11 mouse cellular contexts compared by ENCODE assay signal in the genomic region with DNA sequence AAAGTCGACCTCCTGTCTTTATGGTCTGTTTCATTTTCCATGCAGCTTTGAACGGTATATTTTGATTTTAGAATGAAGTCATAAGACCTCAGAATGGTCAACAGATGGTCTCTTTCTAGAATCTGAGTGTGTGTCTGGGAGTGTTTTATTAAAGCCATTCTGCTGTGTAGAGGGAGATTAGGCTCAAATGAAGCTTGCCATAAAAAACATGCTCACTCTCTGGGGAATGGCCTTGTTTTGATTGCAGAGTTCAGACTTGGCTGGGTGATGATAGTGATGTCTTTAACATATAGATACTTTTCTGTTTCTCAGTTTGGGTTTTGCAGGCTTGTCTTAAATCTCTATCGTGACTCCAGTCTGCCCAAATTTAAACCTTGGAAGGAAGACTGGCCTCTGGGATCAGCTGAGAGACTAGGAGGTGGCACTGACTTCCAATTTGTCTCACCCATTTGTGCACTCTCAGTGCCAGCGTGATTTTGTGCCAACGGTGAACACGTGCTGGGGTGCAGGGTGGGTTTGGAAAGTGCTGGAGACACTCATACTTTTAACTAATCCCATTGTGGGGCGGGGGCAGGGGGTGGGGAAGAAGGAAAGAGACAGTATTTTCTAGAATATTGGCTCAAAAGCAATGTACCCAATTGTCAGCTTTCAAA. TPM values are rescaled to one million over a fixed set of nuclear protein-coding genes. Genes with fewer than 3 reads are reported as not detected.
DNase-seq lines count a peak whose midpoint lies in the region; ATAC-seq and TF ChIP-seq lines count a peak whose summit lies in the region.
"Had no signal": no experiment of that assay in that cellular context is flagged by ENCODE, and none has a peak within 500 bp of the region (broad histone marks: within the 10 kb centered on the region; RNA-seq: fewer than 3 reads in every experiment).

No protein-coding gene starts in this region.

- no peaks in the 10 kb centered on the region for H3K36me3 ChIP-seq in forebrain, postnatal 0 days (ENCODE audit: insufficient read depth)
- H3K36me3 ChIP-seq in forebrain, embryonic 11.5 days (ENCODE audit: control insufficient read depth, insufficient read depth, low read length), result no peaks in the 10 kb centered on the region
- H3K36me3 ChIP-seq in midbrain, embryonic 14.5 days (ENCODE audit: control insufficient read depth, insufficient read depth, low read length), result no peaks in the 10 kb centered on the region
- H3K36me3 ChIP-seq in midbrain, embryonic 15.5 days (replicated peaks), result no peaks in the 10 kb centered on the region
- no peaks in the 10 kb centered on the region for H3K36me3 ChIP-seq in stomach, postnatal 0 days (ENCODE audit: control insufficient read depth, insufficient read depth, low read length)
- H3K36me3 ChIP-seq: liver, embryonic 12.5 days; midbrain, embryonic 12.5 days had no signal

- H3K27me3 ChIP-seq in forebrain, postnatal 0 days (ENCODE audit: insufficient read depth, low read length), result no peaks in the 10 kb centered on the region
- H3K27me3 ChIP-seq in forebrain, embryonic 11.5 days (ENCODE audit: control insufficient read depth, insufficient read depth, low read length), result no peaks in the 10 kb centered on the region
- H3K27me3 ChIP-seq in midbrain, embryonic 14.5 days (ENCODE audit: control insufficient read depth, insufficient read depth, low read length), result no peaks in the 10 kb centered on the region
- H3K27me3 ChIP-seq in midbrain, embryonic 15.5 days (replicated peaks), result no peaks in the 10 kb centered on the region
- no peaks in the 10 kb centered on the region for H3K27me3 ChIP-seq in stomach, postnatal 0 days (ENCODE audit: control insufficient read depth, insufficient read depth, low read length)
- H3K27me3 ChIP-seq: liver, embryonic 12.5 days had no signal

- TF ChIP-seq CTCF in forebrain, postnatal 0 days (IDR thresholded peaks at IDR 0.05; ENCODE audit: low read depth), result no peak
- TF ChIP-seq CTCF in stomach, postnatal 0 days (IDR thresholded peaks at IDR 0.05; ENCODE audit: low read depth), result no peak

- H3K9ac ChIP-seq in forebrain, postnatal 0 days, result no peak overlapping the region
- no peak overlapping the region for H3K9ac ChIP-seq in forebrain, embryonic 11.5 days (ENCODE audit: low read length)
- no peak overlapping the region for H3K9ac ChIP-seq in midbrain, embryonic 14.5 days (replicated peaks; ENCODE audit: low read length)
- no peak overlapping the region for H3K9ac ChIP-seq in midbrain, embryonic 15.5 days
- no peak overlapping the region for H3K9ac ChIP-seq in stomach, postnatal 0 days (ENCODE audit: low read length)
- H3K9ac ChIP-seq: liver, embryonic 12.5 days; midbrain, embryonic 12.5 days had no signal

- H3K4me2 ChIP-seq in forebrain, postnatal 0 days (ENCODE audit: low read depth), result no peak overlapping the region
- no peak overlapping the region for H3K4me2 ChIP-seq in forebrain, embryonic 11.5 days (ENCODE audit: low read depth, low read length, severe bottlenecking)
- no peak overlapping the region for H3K4me2 ChIP-seq in midbrain, embryonic 14.5 days (ENCODE audit: low read length)
- no peak overlapping the region for H3K4me2 ChIP-seq in midbrain, embryonic 15.5 days
- H3K4me2 ChIP-seq in stomach, postnatal 0 days (replicated peaks; ENCODE audit: low read depth), result no peak overlapping the region
- H3K4me2 ChIP-seq: liver, embryonic 12.5 days; midbrain, embryonic 12.5 days had no signal

- no peaks in the 10 kb centered on the region for H3K9me3 ChIP-seq in forebrain, postnatal 0 days (ENCODE audit: low read length)
- H3K9me3 ChIP-seq in forebrain, embryonic 11.5 days (ENCODE audit: control insufficient read depth, low read length), result no peaks in the 10 kb centered on the region
- no peaks in the 10 kb centered on the region for H3K9me3 ChIP-seq in midbrain, embryonic 14.5 days (ENCODE audit: control insufficient read depth, low read length)
- no peaks in the 10 kb centered on the region for H3K9me3 ChIP-seq in midbrain, embryonic 15.5 days
- no peaks in the 10 kb centered on the region for H3K9me3 ChIP-seq in stomach, postnatal 0 days (ENCODE audit: control insufficient read depth, low read length)
- H3K9me3 ChIP-seq: liver, embryonic 12.5 days; midbrain, embryonic 12.5 days had no signal

- ATAC-seq in forebrain, postnatal 0 days, result peak; percentile 88
- ATAC-seq in forebrain, embryonic 11.5 days (replicated peaks; ENCODE audit: low FRiP score), result no peak
- ATAC-seq in midbrain, embryonic 14.5 days (ENCODE audit: low FRiP score, low TSS enrichment), result no peak
- no peak for ATAC-seq in midbrain, embryonic 15.5 days (replicated peaks)
- ATAC-seq in stomach, postnatal 0 days (ENCODE audit: low FRiP score, low TSS enrichment), result no peak
- ATAC-seq: liver, embryonic 12.5 days; Patski had no signal

- H3K27ac ChIP-seq in forebrain, postnatal 0 days (ENCODE audit: low read depth, low read length), result no peak overlapping the region
- no peak overlapping the region for H3K27ac ChIP-seq in forebrain, embryonic 11.5 days (ENCODE audit: low read depth, low read length)
- no peak overlapping the region for H3K27ac ChIP-seq in midbrain, embryonic 14.5 days (replicated peaks; ENCODE audit: low read depth, low read length)
- no peak overlapping the region for H3K27ac ChIP-seq in midbrain, embryonic 15.5 days
- H3K27ac ChIP-seq in stomach, postnatal 0 days (replicated peaks), result peak overlapping the region; percentile 69
- H3K27ac ChIP-seq: liver, embryonic 12.5 days; midbrain, embryonic 12.5 days had no signal

- H3K4me1 ChIP-seq in forebrain, postnatal 0 days (ENCODE audit: insufficient read depth), result no peaks in the 10 kb centered on the region
- H3K4me1 ChIP-seq in forebrain, embryonic 11.5 days (replicated peaks; ENCODE audit: control insufficient read depth, insufficient read depth, low read length), result no peaks in the 10 kb centered on the region
- H3K4me1 ChIP-seq in midbrain, embryonic 14.5 days (ENCODE audit: control insufficient read depth, insufficient read depth, low read length), result no peaks in the 10 kb centered on the region
- 0 out of 2 replicates have a peak, but pooled peaks cover 3% of the 10 kb centered on the region for H3K4me1 ChIP-seq in midbrain, embryonic 15.5 days
- H3K4me1 ChIP-seq in stomach, postnatal 0 days (replicated peaks; ENCODE audit: control insufficient read depth, insufficient read depth), result no peaks in the 10 kb centered on the region
- H3K4me1 ChIP-seq: liver, embryonic 12.5 days; midbrain, embryonic 12.5 days had no signal

- TF ChIP-seq EP300 in stomach, postnatal 0 days (optimal IDR thresholded peaks at IDR 0.05), result no peak

- H3K4me3 ChIP-seq in forebrain, postnatal 0 days (ENCODE audit: low read depth, low read length), result no peak overlapping the region
- H3K4me3 ChIP-seq in forebrain, embryonic 11.5 days (ENCODE audit: low read depth, low read length), result no peak overlapping the region
- no peak overlapping the region for H3K4me3 ChIP-seq in midbrain, embryonic 14.5 days (replicated peaks; ENCODE audit: low read depth, low read length)
- H3K4me3 ChIP-seq in midbrain, embryonic 15.5 days, result no peak overlapping the region
- no peak overlapping the region for H3K4me3 ChIP-seq in stomach, postnatal 0 days (ENCODE audit: low read depth, low read length)
- H3K4me3 ChIP-seq: liver, embryonic 12.5 days; midbrain, embryonic 12.5 days had no signal

- peak; percentile 73 for DNase-seq in forebrain, postnatal 0 days
- DNase-seq in forebrain, embryonic 11.5 days (ENCODE audit: low spot score), result no peak
- peak; percentile 40 for DNase-seq in midbrain, embryonic 14.5 days
- DNase-seq in heart, postnatal 4 days, result peak; percentile 40
- DNase-seq in stomach, postnatal 0 days (ENCODE audit: low spot score), result no peak
- no peak for DNase-seq in left cerebral cortex, adult 8-10 months (ENCODE audit: low spot score in 2 of 2)
- DNase-seq in urinary bladder, adult 18-20 months (ENCODE audit: low spot score in 2 of 2), result no peak

- 42% methylated on average over 7 of the region's 7 CpGs for WGBS in forebrain, postnatal 0 days
- 73% methylated on average over 7 of the region's 7 CpGs for WGBS in forebrain, embryonic 11.5 days
- WGBS in midbrain, embryonic 14.5 days, result 69% methylated on average over 7 of the region's 7 CpGs
- 63% methylated on average over 7 of the region's 7 CpGs for WGBS in midbrain, embryonic 15.5 days
- WGBS in stomach, postnatal 0 days, result 43% methylated on average over 7 of the region's 7 CpGs

RNA-seq across cellular contexts. Expression of a gene that starts 26.1 kb away (rescaled TPM):
- total RNA-seq in forebrain, postnatal 0 days (2014; rRNA removed), result 38.2 and 60.3 TPM in 2 replicates
- 47.1 and 50.9 TPM in 2 replicates for polyA plus RNA-seq in forebrain, postnatal 0 days (2015; fragmentation: Nextera tagmentation; extraction: Ambion mirVana)
- polyA plus RNA-seq in forebrain, embryonic 11.5 days (2014; fragmentation: Nextera tagmentation; extraction: Ambion mirVana), result 147 and 161 TPM in 2 replicates
- 16.7 and 37.0 TPM in 2 replicates for polyA plus RNA-seq in midbrain, embryonic 14.5 days (2014; fragmentation: Nextera tagmentation; extraction: Ambion mirVana)
- 47.4 and 54.9 TPM in 2 replicates for polyA plus RNA-seq in midbrain, embryonic 15.5 days (2015; fragmentation: Nextera tagmentation; extraction: Ambion mirVana)
- total RNA-seq in heart, postnatal 4 days (2021), result 10 to 100 TPM; 69.2 to 71.4 TPM
- 109 and 112 TPM in 2 replicates for polyA plus RNA-seq in stomach, postnatal 0 days (2015; fragmentation: Nextera tagmentation; extraction: Ambion mirVana)
- total RNA-seq in left cerebral cortex, adult 8-10 months (2022), result 10 to 100 TPM; 11.6 to 14.5 (median 11.9) TPM

RNA-seq across cellular contexts. Expression of a gene that starts 47.8 kb away (rescaled TPM):
- 0.48 and 0.69 TPM in 2 replicates for total RNA-seq in forebrain, postnatal 0 days (2014; rRNA removed)
- polyA plus RNA-seq in forebrain, postnatal 0 days (2015; fragmentation: Nextera tagmentation; extraction: Ambion mirVana), result 0.28 and 0.70 TPM in 2 replicates
- 0.47 and 0.95 TPM in 2 replicates for polyA plus RNA-seq in forebrain, embryonic 11.5 days (2014; fragmentation: Nextera tagmentation; extraction: Ambion mirVana)
- 0.63 and 1.3 TPM in 2 replicates for polyA plus RNA-seq in midbrain, embryonic 14.5 days (2014; fragmentation: Nextera tagmentation; extraction: Ambion mirVana)
- polyA plus RNA-seq in midbrain, embryonic 15.5 days (2015; fragmentation: Nextera tagmentation; extraction: Ambion mirVana), result 1.0 and 1.3 TPM in 2 replicates
- not detected for total RNA-seq in heart, postnatal 4 days (2021)
- polyA plus RNA-seq in stomach, postnatal 0 days (2015; fragmentation: Nextera tagmentation; extraction: Ambion mirVana), result 0.08 TPM in 1 of 2 replicates, not detected in the other
- total RNA-seq in left cerebral cortex, adult 8-10 months (2022), result under 1 TPM in 1 of 4 experiments, not detected in 3; 0.32 TPM
- polyA plus RNA-seq: liver, embryonic 12.5 days; Patski had no signal

RNA-seq across cellular contexts. Expression of a gene that starts 47.9 kb away (rescaled TPM):
- total RNA-seq in forebrain, postnatal 0 days (2014; rRNA removed), result 0.08 and 0.43 TPM in 2 replicates
- polyA plus RNA-seq in forebrain, postnatal 0 days (2015; fragmentation: Nextera tagmentation; extraction: Ambion mirVana), result 0.19 TPM in 2 replicates
- polyA plus RNA-seq in forebrain, embryonic 11.5 days (2014; fragmentation: Nextera tagmentation; extraction: Ambion mirVana), result 0.07 and 0.12 TPM in 2 replicates
- polyA plus RNA-seq in midbrain, embryonic 14.5 days (2014; fragmentation: Nextera tagmentation; extraction: Ambion mirVana), result 0.12 and 0.55 TPM in 2 replicates
- 0.14 TPM in 2 replicates for polyA plus RNA-seq in midbrain, embryonic 15.5 days (2015; fragmentation: Nextera tagmentation; extraction: Ambion mirVana)
- total RNA-seq in heart, postnatal 4 days (2021), result under 1 TPM; 0.11 to 0.12 TPM
- polyA plus RNA-seq in stomach, postnatal 0 days (2015; fragmentation: Nextera tagmentation; extraction: Ambion mirVana), result 0.07 and 0.08 TPM in 2 replicates
- total RNA-seq in left cerebral cortex, adult 8-10 months (2022), result under 1 TPM in 1 of 4 experiments, not detected in 3; 0.07 TPM

Comparison
In these comparisons a context has a peak if more than half of its experiments do, and no peak if none do; other contexts are left out.
1. DNase-seq: peak in forebrain, postnatal 0 days (single experiment), midbrain, embryonic 14.5 days (single experiment) and heart, postnatal 4 days (single experiment); none in forebrain, embryonic 11.5 days (single experiment), stomach, postnatal 0 days (single experiment), left cerebral cortex, adult 8-10 months (0 of 2) and urinary bladder, adult 18-20 months (0 of 2).